Mouse (Mus musculus) gastrocnemius, postnatal 14 days (tissue): ENCODE measurements around the gene Sln. TPM values are rescaled to one million over a fixed set of nuclear protein-coding genes. Genes with fewer than 3 reads are reported as not detected.

Source experiments
- DNase-seq: peaks from one replicate; pipeline ENCODE4 v3.0.0; 2021; ENCODE audit warnings: mixed read lengths
- intact Hi-C: fragments of 180-260 bp; cut with DNase I; formaldehyde crosslinking; loops from one replicate; pipeline ENCODE4 v1.15.1; 2025; ENCODE audit warnings: low total_unique reads
- total RNA-seq, 2 experiments: library from RNA; stranded (reverse); gene quantifications; 2 replicates each; pipeline ENCODE4 v1.2.3; 2021

Sln gene
- total RNA-seq, 2 experiments from 2014 or later, result 2.7 to 16.8 TPM

DNA sequence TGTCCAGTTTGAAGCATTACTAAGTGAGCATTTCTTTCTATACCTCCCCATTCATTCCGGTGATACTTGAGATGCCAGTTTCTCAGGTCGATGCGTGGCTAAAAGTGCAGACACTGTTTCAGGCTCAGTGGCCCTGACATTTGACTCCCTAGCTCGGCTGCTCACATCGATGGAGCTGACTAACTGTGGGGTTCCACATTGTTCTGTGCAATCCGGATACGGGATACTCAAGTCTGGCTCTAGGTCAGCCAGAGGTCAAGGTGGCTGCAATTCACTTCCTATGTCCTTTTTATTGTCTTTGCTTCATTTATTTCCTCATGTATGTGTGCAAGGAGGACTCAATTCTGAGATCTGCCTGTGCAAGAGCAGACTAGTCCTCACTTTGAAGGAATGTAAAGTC is 45.9 kb downstream of the Sln start:
- intact Hi-C loops, result loop anchor here (10.0 kb wide), 1 partner anchor 89 kb away; no protein-coding TSS in a partner anchor
- DNase-seq, result no peak

GRCm38 (mm10) chr9:53899836-53900235 is 49.9 kb downstream of the Sln start:
- intact Hi-C loops, result loop anchor here (10.0 kb wide), 1 partner anchor 85 kb away; no protein-coding TSS in a partner anchor
- no peak for DNase-seq

DNA sequence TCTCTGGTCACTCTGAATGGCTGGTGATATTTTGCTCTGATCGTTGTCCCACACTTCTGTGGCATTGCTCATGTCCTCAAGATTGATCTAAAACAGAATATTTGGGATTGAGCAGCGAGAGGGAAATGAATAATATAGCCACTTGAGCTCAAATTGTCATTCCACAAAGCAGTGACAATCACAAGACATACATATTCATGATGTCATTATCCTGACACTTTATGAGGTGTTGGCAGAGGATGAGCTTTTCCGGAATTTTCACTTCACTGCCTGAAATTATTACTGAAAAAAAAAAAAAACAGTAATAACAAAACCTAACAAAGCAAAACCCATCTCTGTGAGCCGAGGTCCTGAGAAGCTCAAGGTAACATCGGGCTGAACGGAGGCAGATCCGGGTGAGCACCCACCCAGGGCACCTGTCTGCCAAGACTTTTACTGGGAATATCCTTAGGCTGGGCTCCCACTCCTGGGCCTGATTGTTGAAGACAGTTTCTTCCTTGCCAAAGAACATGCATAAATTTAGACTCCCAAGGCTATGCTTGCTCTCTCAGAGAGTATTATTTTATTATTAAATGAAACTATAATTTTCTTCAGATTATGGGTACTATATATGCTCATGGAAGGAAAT is 53.4 kb downstream of the Sln start:
- intact Hi-C loops, result no loop called here
- no peak for DNase-seq

Other genes starting within 250 kb of the Sln start
- gene Acat1, start 239.8 kb upstream of the Sln start, total RNA-seq, result 10 to 100 TPM; 77.2 to 88.7 TPM
- 10 to 100 TPM; 52.3 to 53.6 TPM for gene Cul5, start 180.2 kb upstream of the Sln start, total RNA-seq
- not detected for gene Rab39, start 143.9 kb upstream of the Sln start, total RNA-seq
- gene Slc35f2, start 78.6 kb upstream of the Sln start, total RNA-seq, result not detected
- under 1 TPM in 1 of 2 experiments, not detected in 1; 0.13 TPM for gene Elmod1, start 125.1 kb downstream of the Sln start, total RNA-seq
- gene Tnfaip8l3, start 218.2 kb downstream of the Sln start, total RNA-seq, result under 1 TPM; 0.14 to 0.22 TPM